Mouse (Mus musculus) cerebellum, postnatal 36 days (tissue): ENCODE measurements around the gene Limk2.
A peak's percentile ranks its signal among the peaks of the same experiment; 100 is the strongest.

Experiments used
- DNase-seq, 2 experiments: peaks; one replicate each; pipeline ENCODE4 v3.0.0; 2021 to 2022; ENCODE audit warnings: mixed read lengths in 2 of 2

Limk2 gene

GRCm38 (mm10) chr11:3408997-3409732 is at the start of gene Limk2:
Gene Limk2 (minus strand): TSS chr11:3409189.
- DNase-seq, result peak; percentile 95 to 97

GRCm38 (mm10) chr11:3458428-3459104 is 49.6 kb upstream of the Limk2 start:
- no peak for DNase-seq

- DNase-seq, result peak; percentile 78 to 83
Observed at GRCm38 (mm10) chr11:3456354-3456753, 47.4 kb upstream of the Limk2 start.

GRCm38 (mm10) chr11:3454506-3454905 is 45.5 kb upstream of the Limk2 start:
- DNase-seq, result no peak

GRCm38 (mm10) chr11:3453467-3453866 is 44.5 kb upstream of the Limk2 start:
- DNase-seq, result peak; percentile 77 to 79

GRCm38 (mm10) chr11:3452769-3453168 is 43.8 kb upstream of the Limk2 start:
- peak in 1 of 2 experiments; percentile 23 for DNase-seq

GRCm38 (mm10) chr11:3452167-3452639 is 43.2 kb upstream of the Limk2 start, which contains the start of gene Rnf185:
Gene Rnf185 (minus strand): TSS chr11:3452363.
- peak; percentile 89 to 91 for DNase-seq

- no peak for DNase-seq
Observed at GRCm38 (mm10) chr11:3451701-3452163, 42.7 kb upstream of the Limk2 start.

- no peak for DNase-seq
Observed at GRCm38 (mm10) chr11:3444875-3445274, 35.9 kb upstream of the Limk2 start.

GRCm38 (mm10) chr11:3443091-3443490 is 34.1 kb upstream of the Limk2 start:
- DNase-seq, result no peak

GRCm38 (mm10) chr11:3442677-3443076 is 33.7 kb upstream of the Limk2 start:
- no peak for DNase-seq

- DNase-seq, result peak; percentile 69 to 75
Observed at GRCm38 (mm10) chr11:3441696-3442443, 32.9 kb upstream of the Limk2 start.

GRCm38 (mm10) chr11:3437621-3438020 is 28.6 kb upstream of the Limk2 start:
- DNase-seq, result no peak

- no peak for DNase-seq
Observed at GRCm38 (mm10) chr11:3433809-3434208, 24.8 kb upstream of the Limk2 start.

GRCm38 (mm10) chr11:3431976-3432603 is 23.1 kb upstream of the Limk2 start:
- DNase-seq, result no peak

- DNase-seq, result no peak
Observed at GRCm38 (mm10) chr11:3431515-3431914, 22.5 kb upstream of the Limk2 start.

- no peak for DNase-seq
Observed at GRCm38 (mm10) chr11:3428632-3429031, 19.6 kb upstream of the Limk2 start.

GRCm38 (mm10) chr11:3427697-3428230 is 18.8 kb upstream of the Limk2 start:
- no peak for DNase-seq

- DNase-seq, result no peak
Observed at GRCm38 (mm10) chr11:3422242-3422641, 13.3 kb upstream of the Limk2 start.

- DNase-seq, result no peak
Observed at GRCm38 (mm10) chr11:3418741-3419140, 9.8 kb upstream of the Limk2 start.

GRCm38 (mm10) chr11:3417795-3418194 is 8.8 kb upstream of the Limk2 start:
- no peak for DNase-seq

- no peak for DNase-seq
Observed at GRCm38 (mm10) chr11:3416399-3416798, 7.4 kb upstream of the Limk2 start.
